Mouse (Mus musculus) heart, postnatal 0 days (tissue): ENCODE data around the gene Edn3. TPM values are rescaled to one million over a fixed set of nuclear protein-coding genes. Genes with fewer than 3 reads are reported as not detected.

Source experiments
- ATAC-seq: fragments of 200-750 bp; cut with Nextera tagmentation; 2 replicates; pipeline ENCODE4 v1.8.0; 2017; ENCODE audit warnings: low read depth, moderate number of reproducible peaks, moderate library complexity; ENCODE audit not compliant: insufficient read depth
- DNase-seq: peaks from one replicate; pipeline ENCODE4 v3.0.0-alpha.2; 2016; ENCODE audit warnings: low spot score
- H3K27ac ChIP-seq: fragments of 300-500 bp; sonication (generic); 2 replicates; pipeline ENCODE4 v1.5.1; 2014; ENCODE audit warnings: low read depth, mild to moderate bottlenecking
- H3K27me3 ChIP-seq: fragments of 300-500 bp; sonication (generic); 2 replicates; pipeline ENCODE4 v1.6.1; 2014; ENCODE audit warnings: low read length, mixed read lengths; ENCODE audit not compliant: control insufficient read depth, insufficient read depth
- H3K36me3 ChIP-seq: fragments of 300-500 bp; sonication (generic); replicated peaks from 2 replicates; pipeline ENCODE4 v1.6.1; 2014; ENCODE audit warnings: low read length, mixed read lengths; ENCODE audit not compliant: control insufficient read depth, insufficient read depth
- H3K4me1 ChIP-seq: fragments of 300-500 bp; sonication (generic); 2 replicates; pipeline ENCODE4 v1.6.1; 2014; ENCODE audit warnings: antibody characterized with exemption; ENCODE audit not compliant: control insufficient read depth, insufficient read depth
- H3K4me2 ChIP-seq: fragments of 300-500 bp; sonication (generic); 2 replicates; pipeline ENCODE4 v1.6.1; 2014; ENCODE audit warnings: low read depth, mild to moderate bottlenecking, low read length, moderate library complexity
- H3K4me3 ChIP-seq: fragments of 300-500 bp; sonication (generic); 2 replicates; pipeline ENCODE4 v1.5.1; 2014; ENCODE audit warnings: low read depth, low read length
- H3K9ac ChIP-seq: fragments of 300-500 bp; sonication (generic); replicated peaks from 2 replicates; pipeline ENCODE4 v1.6.1; 2014; ENCODE audit warnings: low read depth, low read length, mixed read lengths
- H3K9me3 ChIP-seq: fragments of 300-500 bp; sonication (generic); replicated peaks from 2 replicates; pipeline ENCODE4 v1.6.1; 2016; ENCODE audit warnings: low read length; ENCODE audit not compliant: control insufficient read depth
- CTCF ChIP-seq: IDR thresholded peaks from 2 replicates; pipeline ENCODE4 v1.5.1; 2016; ENCODE audit warnings: antibody characterized with exemption, control low read depth, low read depth
- EP300 ChIP-seq: IDR thresholded peaks from 2 replicates; pipeline ENCODE4 v1.6.1; 2016; ENCODE audit warnings: antibody characterized with exemption, low read depth
- WGBS: fragments of 180-500 bp; shearing (Covaris S2); extraction: QIAGEN DNeasy Blood & Tissue Kit; methylation state at CpG from one replicate; pipeline ENCODE4 v1.1.7; 2014; 5-methylcytosine and 5-hydroxymethylcytosine counted together
- polyA plus RNA-seq: library from polyadenylated mRNA; unstranded; fragments of >200 nt; fragmentation: Nextera tagmentation; extraction: Ambion mirVana; gene quantifications from 2 replicates; pipeline ENCODE4 v1.2.1, GENCODE M21; 2015
- total RNA-seq: library from RNA; depleted of rRNA; stranded (reverse); fragments of >200 nt; gene quantifications from 2 replicates; pipeline ENCODE4 v1.2.3, GENCODE M21; 2014; ENCODE audit warnings: low replicate concordance

Gene Edn3
- total and polyA plus RNA-seq, 2 experiments from 2014 or later = 0.11 TPM; not detected in 1

DNA sequence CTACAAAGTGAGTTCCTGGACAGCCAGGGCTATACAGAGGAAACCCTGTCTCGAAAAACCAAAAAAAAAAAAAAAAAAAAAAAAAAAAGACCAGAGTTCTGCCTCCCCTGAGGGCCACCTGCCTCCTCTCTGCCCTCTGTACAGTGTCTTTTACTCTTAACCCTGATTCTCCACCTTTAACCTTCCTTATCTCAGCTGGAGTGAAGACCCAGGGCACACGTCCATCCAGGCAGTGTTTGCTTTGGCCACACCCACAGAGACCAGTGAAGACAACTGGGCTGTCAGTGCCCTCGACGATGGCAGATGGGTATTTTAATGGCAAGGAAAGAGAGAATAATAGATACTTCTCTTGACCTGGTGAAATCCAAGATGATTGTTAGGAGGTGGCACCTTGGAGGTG, 1.2 kb upstream of the Edn3 start:
- no peak for ATAC-seq
- no peak for DNase-seq
- no peak overlapping the region for H3K4me2 ChIP-seq
- no peaks in the 10 kb centered on the region for H3K9me3 ChIP-seq
- H3K36me3 ChIP-seq = no peaks in the 10 kb centered on the region
- 70% methylated on average over 3 of the region's 4 CpGs for WGBS
- TF ChIP-seq CTCF (no peak), EP300 (no peak)
- H3K4me1 ChIP-seq = 0 out of 2 replicates have a peak, but pooled peaks cover 7% of the 10 kb centered on the region
- no peak overlapping the region for H3K27ac ChIP-seq
- H3K27me3 ChIP-seq = peaks cover 13% of the 10 kb centered on the region
- H3K9ac ChIP-seq = no peak overlapping the region
- H3K4me3 ChIP-seq = no peak overlapping the region

DNA sequence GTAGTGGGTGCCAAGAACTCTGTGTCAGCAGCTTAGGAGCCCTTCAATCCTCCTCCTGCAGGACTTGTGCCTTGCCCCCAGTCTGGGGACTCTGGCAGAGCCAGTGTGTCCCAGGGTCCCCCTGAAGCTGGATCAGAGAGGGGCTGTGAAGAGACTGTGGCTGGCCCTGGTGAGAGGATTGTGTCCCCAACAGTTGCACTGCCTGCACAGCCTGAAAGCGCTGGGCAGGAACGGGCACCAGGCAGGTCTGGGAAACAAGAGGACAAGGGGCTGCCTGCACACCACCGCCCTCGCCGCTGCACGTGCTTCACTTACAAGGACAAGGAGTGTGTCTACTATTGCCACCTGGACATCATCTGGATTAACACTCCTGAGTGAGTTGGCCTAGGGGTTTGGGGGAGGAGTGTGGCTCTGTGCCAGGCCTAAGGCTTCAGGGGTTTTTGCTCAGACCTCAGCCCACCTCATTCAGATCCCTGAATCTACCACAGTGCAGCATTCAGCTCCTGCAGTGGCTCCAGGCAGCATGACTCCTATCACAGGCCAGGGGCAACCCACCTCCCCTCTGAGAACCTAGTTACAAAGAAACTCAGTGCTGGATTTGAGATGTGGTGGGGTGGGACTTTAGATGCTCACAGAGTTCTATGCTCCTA, 1.2 kb downstream of the Edn3 start:
- DNase-seq (no peak), ATAC-seq (no peak)
- WGBS = 63% methylated on average over 6 of the region's 6 CpGs
- H3K4me1 ChIP-seq = 0 out of 2 replicates have a peak, but pooled peaks cover 7% of the 10 kb centered on the region
- no peak overlapping the region for H3K4me2 ChIP-seq
- no peak overlapping the region for H3K9ac ChIP-seq
- peaks cover 13% of the 10 kb centered on the region for H3K27me3 ChIP-seq
- H3K9me3 ChIP-seq = no peaks in the 10 kb centered on the region
- TF ChIP-seq EP300 (no peak), CTCF (no peak)
- H3K4me3 ChIP-seq = no peak overlapping the region; the same call in 1 of the 2 replicates
- no peaks in the 10 kb centered on the region for H3K36me3 ChIP-seq
- no peak overlapping the region for H3K27ac ChIP-seq

DNA sequence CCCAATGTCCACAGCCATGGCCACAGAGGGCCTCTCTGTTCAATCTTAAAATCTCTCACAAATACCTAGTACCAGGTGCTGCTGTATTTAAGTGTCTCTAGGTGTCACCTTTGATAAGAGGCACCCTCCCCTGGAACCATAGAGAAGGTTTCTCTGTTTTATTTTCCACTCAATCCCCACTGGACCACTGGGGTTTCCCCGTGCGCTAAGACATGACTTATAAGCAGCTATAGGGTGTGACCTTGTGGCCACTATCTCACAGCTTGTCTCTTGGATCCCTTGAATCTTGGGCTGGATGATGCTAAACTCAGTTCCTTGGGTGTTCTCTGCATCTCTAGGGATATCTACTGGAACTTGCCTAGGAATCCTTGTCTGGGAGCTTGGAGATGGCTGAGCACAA, 1.9 kb downstream of the Edn3 start:
- Histone ChIP-seq H3K9ac (no peak overlapping the region), H3K36me3 (no peaks in the 10 kb centered on the region), H3K4me1 (0 out of 2 replicates have a peak, but pooled peaks cover 7% of the 10 kb centered on the region), H3K27me3 (peaks cover 13% of the 10 kb centered on the region), H3K4me2 (no peak overlapping the region), H3K9me3 (no peaks in the 10 kb centered on the region), H3K4me3 (no peak overlapping the region), H3K27ac (no peak overlapping the region)
- DNase-seq = no peak
- ATAC-seq = no peak
- WGBS = 75% methylated on average over 2 of the region's 2 CpGs
- TF ChIP-seq EP300 (no peak), CTCF (no peak)

DNA sequence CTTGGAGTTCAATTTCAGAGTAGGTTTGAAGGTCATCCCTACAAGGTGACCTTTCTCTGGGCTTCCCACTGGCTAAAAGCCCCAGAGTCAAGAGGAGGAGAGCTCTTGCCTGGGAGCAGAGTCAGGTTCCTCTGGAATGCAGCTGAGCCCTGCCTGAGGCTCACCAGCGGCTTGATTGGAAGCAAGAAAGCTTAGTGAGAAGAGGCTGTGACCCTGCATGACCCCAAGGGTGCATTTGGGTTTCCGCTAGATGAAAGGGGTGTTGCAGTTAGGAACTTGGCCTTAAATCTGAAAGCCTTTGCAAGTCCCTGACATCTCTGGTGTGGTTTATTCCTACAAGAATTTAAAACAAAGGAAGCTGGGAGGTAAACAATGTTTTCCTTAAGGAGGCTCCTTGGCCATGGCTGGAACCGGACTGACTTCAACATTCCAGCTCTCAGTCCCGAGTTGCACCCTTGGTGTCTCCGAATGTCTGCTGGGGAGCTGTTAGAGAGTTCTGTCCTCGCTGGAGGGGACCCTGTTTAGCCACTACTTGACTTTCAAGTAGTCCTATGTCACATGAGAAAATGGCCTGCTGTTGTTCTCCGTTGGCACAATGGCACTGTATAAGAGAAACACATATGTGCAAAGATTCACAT, 8.6 kb downstream of the Edn3 start:
- Histone ChIP-seq H3K36me3 (no peaks in the 10 kb centered on the region), H3K27ac (no peak overlapping the region), H3K4me1 (peaks cover 9% of the 10 kb centered on the region; the same call in 1 of the 2 replicates), H3K9me3 (no peaks in the 10 kb centered on the region), H3K27me3 (no peaks in the 10 kb centered on the region), H3K4me2 (no peak overlapping the region), H3K4me3 (no peak overlapping the region), H3K9ac (no peak overlapping the region)
- no peak for DNase-seq
- no peak for ATAC-seq
- TF ChIP-seq CTCF (no peak), EP300 (no peak)
- WGBS = 55% methylated on average over 7 of the region's 7 CpGs

DNA sequence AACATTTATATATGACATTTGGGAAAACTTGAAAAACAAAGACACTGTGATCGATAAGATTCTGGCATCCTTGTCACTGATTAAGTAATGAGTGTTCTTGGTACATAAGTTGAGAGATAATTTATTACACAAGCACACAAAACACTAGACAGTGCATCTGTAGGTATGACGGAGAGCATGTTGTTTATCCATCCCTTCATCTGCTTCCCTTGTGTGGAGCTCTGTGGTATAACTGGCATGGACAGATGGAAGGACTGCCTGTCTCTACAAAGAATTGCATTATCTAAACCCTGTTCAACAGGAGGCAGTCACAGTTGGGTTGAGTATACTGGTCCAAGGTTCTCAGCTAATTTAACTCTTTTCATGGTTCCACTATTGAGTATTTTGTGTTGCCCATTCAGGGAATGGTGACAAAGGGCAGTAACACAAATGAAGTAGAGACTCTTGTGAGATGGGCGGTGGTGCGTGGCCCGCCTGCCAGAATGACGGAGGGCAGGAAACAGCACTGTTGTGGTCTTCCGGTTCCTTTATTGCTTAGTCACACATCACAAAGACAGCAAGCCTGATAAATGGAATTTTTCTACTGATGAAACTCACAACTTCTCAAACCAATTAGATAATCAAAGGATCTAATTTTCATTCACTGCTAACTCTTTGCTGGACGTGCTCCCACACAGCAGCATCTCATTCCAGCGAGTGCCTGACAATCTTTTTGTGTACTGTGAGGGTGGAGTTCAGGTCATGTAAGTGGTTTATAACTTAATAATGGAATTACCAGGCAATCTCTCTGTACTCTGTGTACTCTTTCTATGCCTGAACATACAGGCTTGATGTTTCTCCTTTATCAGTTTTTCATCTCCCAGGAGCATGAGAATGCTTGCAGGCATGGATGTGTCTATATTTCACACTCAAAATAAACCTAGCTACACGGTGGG, 14.0 kb downstream of the Edn3 start:
- 73% methylated on average over 10 of the region's 10 CpGs for WGBS
- H3K9me3 ChIP-seq = no peaks in the 10 kb centered on the region

More for the DNA sequence above, 14.0 kb downstream of the Edn3 start:
- H3K4me1 ChIP-seq = peaks cover 9% of the 10 kb centered on the region; the same call in 1 of the 2 replicates
- H3K4me2 ChIP-seq = no peak overlapping the region
- no peak overlapping the region for H3K27ac ChIP-seq
- ATAC-seq (no peak), DNase-seq (no peak)
- TF ChIP-seq CTCF = no peak
- TF ChIP-seq EP300 = no peak
- H3K4me3 ChIP-seq = no peak overlapping the region
- H3K9ac ChIP-seq = no peak overlapping the region
- no peaks in the 10 kb centered on the region for H3K36me3 ChIP-seq
- no peaks in the 10 kb centered on the region for H3K27me3 ChIP-seq
